Mouse (Mus musculus): ENCODE results near the gene Anxa6. TPM values are rescaled to one million over a fixed set of nuclear protein-coding genes. Genes with fewer than 3 reads are reported as not detected.

Anxa6 gene
- polyA plus RNA-seq, 1 experiment from 2014 or later, result 78.5 TPM

- no peak for ATAC-seq (replicated peaks; ENCODE audit: low FRiP score)
- WGBS, result 77% methylated on average over 8 of the region's 8 CpGs
- Histone ChIP-seq H3K36me3 (ENCODE audit: control insufficient read depth, insufficient read depth, low read length) (no peaks in the 10 kb centered on the region), H3K27me3 (replicated peaks; ENCODE audit: control insufficient read depth, insufficient read depth, low read length) (no peaks in the 10 kb centered on the region), H3K9ac (ENCODE audit: low read depth, low read length) (no peak overlapping the region), H3K9me3 (ENCODE audit: control insufficient read depth, low read length) (no peaks in the 10 kb centered on the region), H3K4me3 (ENCODE audit: low read depth, low read length) (no peak overlapping the region), H3K4me1 (replicated peaks; ENCODE audit: control insufficient read depth, insufficient read depth, low read length) (no peaks in the 10 kb centered on the region; the same call in 1 of the 2 replicates), H3K4me2 (no peak overlapping the region), H3K27ac (ENCODE audit: low read depth, low read length) (no peak overlapping the region)
- DNase-seq (ENCODE audit: low spot score), result no peak
Observed at GRCm38 (mm10) chr11:55072467-55072866, 39.2 kb upstream of the Anxa6 start.

GRCm38 (mm10) chr11:55071344-55071743 is 38.1 kb upstream of the Anxa6 start:
- no peaks in the 10 kb centered on the region for H3K27me3 ChIP-seq (replicated peaks; ENCODE audit: control insufficient read depth, insufficient read depth, low read length)
- H3K4me2 ChIP-seq, result no peak overlapping the region
- no peak overlapping the region for H3K27ac ChIP-seq (ENCODE audit: low read depth, low read length)
- WGBS, result 86% methylated on average over 5 of the region's 5 CpGs
- DNase-seq (ENCODE audit: low spot score), result no peak
- no peak overlapping the region for H3K9ac ChIP-seq (ENCODE audit: low read depth, low read length)
- H3K36me3 ChIP-seq (ENCODE audit: control insufficient read depth, insufficient read depth, low read length), result no peaks in the 10 kb centered on the region
- no peaks in the 10 kb centered on the region for H3K4me1 ChIP-seq (replicated peaks; ENCODE audit: control insufficient read depth, insufficient read depth, low read length)
- ATAC-seq (replicated peaks; ENCODE audit: low FRiP score), result no peak
- H3K9me3 ChIP-seq (ENCODE audit: control insufficient read depth, low read length), result no peaks in the 10 kb centered on the region
- no peak overlapping the region for H3K4me3 ChIP-seq (ENCODE audit: low read depth, low read length)

- Histone ChIP-seq H3K36me3 (ENCODE audit: control insufficient read depth, insufficient read depth, low read length) (no peaks in the 10 kb centered on the region), H3K27me3 (replicated peaks; ENCODE audit: control insufficient read depth, insufficient read depth, low read length) (no peaks in the 10 kb centered on the region), H3K4me2 (no peak overlapping the region), H3K4me1 (replicated peaks; ENCODE audit: control insufficient read depth, insufficient read depth, low read length) (no peaks in the 10 kb centered on the region), H3K9me3 (ENCODE audit: control insufficient read depth, low read length) (no peaks in the 10 kb centered on the region), H3K4me3 (ENCODE audit: low read depth, low read length) (no peak overlapping the region), H3K9ac (ENCODE audit: low read depth, low read length) (no peak overlapping the region), H3K27ac (ENCODE audit: low read depth, low read length) (no peak overlapping the region)
- DNase-seq (ENCODE audit: low spot score) (no peak), ATAC-seq (replicated peaks; ENCODE audit: low FRiP score) (no peak)
- WGBS, result 52% methylated on average over 2 of the region's 2 CpGs
Observed at GRCm38 (mm10) chr11:55069023-55069422, 35.8 kb upstream of the Anxa6 start.

GRCm38 (mm10) chr11:55066921-55067320 is 33.7 kb upstream of the Anxa6 start:
- Histone ChIP-seq H3K9me3 (ENCODE audit: control insufficient read depth, low read length) (no peaks in the 10 kb centered on the region), H3K27ac (ENCODE audit: low read depth, low read length) (no peak overlapping the region), H3K4me3 (ENCODE audit: low read depth, low read length) (no peak overlapping the region), H3K36me3 (ENCODE audit: control insufficient read depth, insufficient read depth, low read length) (no peaks in the 10 kb centered on the region), H3K4me1 (replicated peaks; ENCODE audit: control insufficient read depth, insufficient read depth, low read length) (no peaks in the 10 kb centered on the region), H3K27me3 (replicated peaks; ENCODE audit: control insufficient read depth, insufficient read depth, low read length) (no peaks in the 10 kb centered on the region), H3K9ac (ENCODE audit: low read depth, low read length) (no peak overlapping the region), H3K4me2 (no peak overlapping the region)
- DNase-seq (ENCODE audit: low spot score) (no peak), ATAC-seq (replicated peaks; ENCODE audit: low FRiP score) (no peak)
- 62% methylated on average over 4 of the region's 4 CpGs for WGBS

- Histone ChIP-seq H3K27me3 (replicated peaks; ENCODE audit: control insufficient read depth, insufficient read depth, low read length) (no peaks in the 10 kb centered on the region), H3K36me3 (ENCODE audit: control insufficient read depth, insufficient read depth, low read length) (no peaks in the 10 kb centered on the region), H3K9ac (ENCODE audit: low read depth, low read length) (no peak overlapping the region), H3K4me3 (ENCODE audit: low read depth, low read length) (no peak overlapping the region), H3K27ac (ENCODE audit: low read depth, low read length) (no peak overlapping the region), H3K4me2 (no peak overlapping the region), H3K4me1 (replicated peaks; ENCODE audit: control insufficient read depth, insufficient read depth, low read length) (no peaks in the 10 kb centered on the region), H3K9me3 (ENCODE audit: control insufficient read depth, low read length) (no peaks in the 10 kb centered on the region)
- DNase-seq (ENCODE audit: low spot score), result no peak
- WGBS, result 36% methylated on average over 5 of the region's 5 CpGs
- no peak for ATAC-seq (replicated peaks; ENCODE audit: low FRiP score)
Observed at GRCm38 (mm10) chr11:55062856-55063255, 29.6 kb upstream of the Anxa6 start.

GRCm38 (mm10) chr11:55060802-55061201 is 27.6 kb upstream of the Anxa6 start:
- 76% methylated on average over 5 of the region's 5 CpGs for WGBS
- Histone ChIP-seq H3K27ac (ENCODE audit: low read depth, low read length) (no peak overlapping the region), H3K4me3 (ENCODE audit: low read depth, low read length) (no peak overlapping the region), H3K27me3 (replicated peaks; ENCODE audit: control insufficient read depth, insufficient read depth, low read length) (no peaks in the 10 kb centered on the region), H3K4me1 (replicated peaks; ENCODE audit: control insufficient read depth, insufficient read depth, low read length) (no peaks in the 10 kb centered on the region), H3K9ac (ENCODE audit: low read depth, low read length) (no peak overlapping the region), H3K4me2 (no peak overlapping the region), H3K36me3 (ENCODE audit: control insufficient read depth, insufficient read depth, low read length) (no peaks in the 10 kb centered on the region), H3K9me3 (ENCODE audit: control insufficient read depth, low read length) (no peaks in the 10 kb centered on the region)
- no peak for DNase-seq (ENCODE audit: low spot score)
- no peak for ATAC-seq (replicated peaks; ENCODE audit: low FRiP score)

GRCm38 (mm10) chr11:55057511-55057910 is 24.3 kb upstream of the Anxa6 start:
- Histone ChIP-seq H3K4me2 (no peak overlapping the region), H3K9me3 (ENCODE audit: control insufficient read depth, low read length) (no peaks in the 10 kb centered on the region), H3K9ac (ENCODE audit: low read depth, low read length) (no peak overlapping the region), H3K4me3 (ENCODE audit: low read depth, low read length) (no peak overlapping the region), H3K27me3 (replicated peaks; ENCODE audit: control insufficient read depth, insufficient read depth, low read length) (no peaks in the 10 kb centered on the region), H3K27ac (ENCODE audit: low read depth, low read length) (no peak overlapping the region), H3K36me3 (ENCODE audit: control insufficient read depth, insufficient read depth, low read length) (no peaks in the 10 kb centered on the region), H3K4me1 (replicated peaks; ENCODE audit: control insufficient read depth, insufficient read depth, low read length) (no peaks in the 10 kb centered on the region)
- ATAC-seq (replicated peaks; ENCODE audit: low FRiP score) (no peak), DNase-seq (ENCODE audit: low spot score) (no peak)
- WGBS, result 72% methylated on average over 3 of the region's 3 CpGs

- Histone ChIP-seq H3K4me2 (no peak overlapping the region), H3K4me3 (ENCODE audit: low read depth, low read length) (no peak overlapping the region), H3K9ac (ENCODE audit: low read depth, low read length) (no peak overlapping the region), H3K27me3 (replicated peaks; ENCODE audit: control insufficient read depth, insufficient read depth, low read length) (no peaks in the 10 kb centered on the region), H3K27ac (ENCODE audit: low read depth, low read length) (no peak overlapping the region), H3K9me3 (ENCODE audit: control insufficient read depth, low read length) (no peaks in the 10 kb centered on the region), H3K36me3 (ENCODE audit: control insufficient read depth, insufficient read depth, low read length) (no peaks in the 10 kb centered on the region), H3K4me1 (replicated peaks; ENCODE audit: control insufficient read depth, insufficient read depth, low read length) (no peaks in the 10 kb centered on the region)
- ATAC-seq (replicated peaks; ENCODE audit: low FRiP score) (no peak), DNase-seq (ENCODE audit: low spot score) (no peak)
- 67% methylated on average over 7 of the region's 7 CpGs for WGBS
Observed at GRCm38 (mm10) chr11:55050837-55051510, 17.7 kb upstream of the Anxa6 start.

- no peak overlapping the region for H3K27ac ChIP-seq (ENCODE audit: low read depth, low read length)
- no peak for ATAC-seq (replicated peaks; ENCODE audit: low FRiP score)
- no peaks in the 10 kb centered on the region for H3K9me3 ChIP-seq (ENCODE audit: control insufficient read depth, low read length)
- H3K27me3 ChIP-seq (replicated peaks; ENCODE audit: control insufficient read depth, insufficient read depth, low read length), result no peaks in the 10 kb centered on the region
- H3K4me3 ChIP-seq (ENCODE audit: low read depth, low read length), result no peak overlapping the region
- no peaks in the 10 kb centered on the region for H3K4me1 ChIP-seq (replicated peaks; ENCODE audit: control insufficient read depth, insufficient read depth, low read length)
- WGBS, result 46% methylated on average over 5 of the region's 5 CpGs
- H3K4me2 ChIP-seq, result no peak overlapping the region
- DNase-seq (ENCODE audit: low spot score), result no peak
- no peak overlapping the region for H3K9ac ChIP-seq (ENCODE audit: low read depth, low read length)
- H3K36me3 ChIP-seq (ENCODE audit: control insufficient read depth, insufficient read depth, low read length), result no peaks in the 10 kb centered on the region
Observed at GRCm38 (mm10) chr11:55046600-55046999, 13.4 kb upstream of the Anxa6 start.
